Mouse (Mus musculus): ENCODE measurements around the gene Hkdc1.
"Not testable (repeated sequence)": the region's sequence is repeated elsewhere in the genome, so short reads cannot be mapped to it uniquely, and the experiment has no call there.

Gene Hkdc1
- long read RNA-seq, experiment 1 = 0 reads
- long read RNA-seq, experiment 2 = 0 reads

DNA sequence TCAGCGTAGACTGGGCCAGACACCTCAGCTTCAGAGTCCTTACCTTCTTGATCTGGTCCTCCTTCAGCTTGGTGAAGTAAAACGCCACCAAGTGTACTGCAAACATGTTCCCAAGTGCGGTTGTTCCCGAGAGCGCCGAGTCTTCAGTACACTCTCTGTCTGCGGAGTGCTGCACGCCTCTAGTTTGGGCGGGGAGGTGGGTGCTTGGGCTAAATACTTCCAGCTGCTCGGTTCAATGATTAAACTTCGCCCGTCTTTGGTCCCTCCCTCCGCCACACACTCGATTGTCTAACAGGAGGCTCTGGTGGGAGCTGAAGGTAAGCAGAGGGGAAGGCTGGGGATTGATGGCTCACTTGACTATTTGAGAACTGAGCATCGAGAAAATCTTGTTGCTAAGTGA lies at the start of gene Hkdc1:
Gene Hkdc1, minus strand, starts transcription at position 237 of the 400 bp plus-strand sequence.
- intact Hi-C loops (cut with DNase I) = no loop called here

DNA sequence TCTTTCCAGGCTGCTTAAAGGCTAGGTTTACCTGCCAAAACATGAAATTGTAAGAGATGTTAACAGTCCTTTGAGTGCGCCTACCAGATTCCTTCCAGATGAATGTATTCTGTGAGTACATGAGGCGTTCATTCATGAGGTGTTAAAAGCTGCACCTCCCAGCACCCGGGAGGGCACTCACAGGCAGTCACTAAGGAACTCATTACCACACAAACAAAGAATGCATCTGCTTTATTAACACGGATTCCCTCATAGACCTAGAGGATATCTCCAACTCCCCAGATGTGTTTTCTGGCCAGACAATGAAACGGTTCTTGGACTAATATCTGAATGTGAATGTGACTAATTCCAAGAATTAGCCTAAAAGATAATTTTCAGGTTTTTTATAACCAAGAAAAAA lies 48.8 kb upstream of the Hkdc1 start:
- intact Hi-C loops (cut with DNase I) = no loop called here

DNA sequence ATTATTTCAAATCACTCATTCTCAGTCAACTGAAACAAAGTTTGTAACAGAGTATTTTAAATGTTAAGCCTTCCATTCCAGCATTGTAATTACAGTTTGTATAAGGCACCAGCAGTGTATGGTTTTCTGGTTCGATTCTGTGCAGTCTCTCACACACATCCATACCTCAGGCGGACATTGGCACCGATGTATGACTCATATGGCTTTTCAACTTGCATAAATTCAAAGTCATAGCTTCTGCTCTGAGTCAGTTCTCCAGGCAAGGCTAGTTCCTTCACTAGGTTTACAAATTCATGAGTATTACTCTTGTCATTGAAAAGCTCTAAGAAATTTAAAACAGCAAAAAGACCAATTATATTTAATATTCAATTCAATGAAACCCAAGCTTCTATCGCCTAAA lies 47.4 kb upstream of the Hkdc1 start:
- intact Hi-C loops (cut with DNase I) = no loop called here

DNA sequence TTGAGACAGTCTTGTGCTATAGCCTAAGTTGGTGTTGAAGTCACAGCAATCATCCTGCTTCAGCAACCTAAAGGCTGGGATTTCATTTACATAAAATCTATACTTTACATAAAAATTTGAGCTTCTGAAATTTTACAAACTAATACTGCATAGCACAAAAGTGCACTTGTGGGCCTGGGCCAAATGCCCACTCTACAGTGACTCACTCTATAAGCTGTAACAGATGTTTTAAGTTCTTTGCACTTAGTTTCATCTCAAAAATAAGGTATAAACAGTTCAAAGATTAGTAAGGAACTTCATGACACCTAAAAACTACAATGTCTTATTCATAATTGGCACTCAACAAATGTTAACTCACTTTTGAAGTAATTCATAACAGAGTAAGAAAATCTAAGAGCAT lies 39.0 kb upstream of the Hkdc1 start:
- intact Hi-C loops (cut with DNase I) = no loop called here

DNA sequence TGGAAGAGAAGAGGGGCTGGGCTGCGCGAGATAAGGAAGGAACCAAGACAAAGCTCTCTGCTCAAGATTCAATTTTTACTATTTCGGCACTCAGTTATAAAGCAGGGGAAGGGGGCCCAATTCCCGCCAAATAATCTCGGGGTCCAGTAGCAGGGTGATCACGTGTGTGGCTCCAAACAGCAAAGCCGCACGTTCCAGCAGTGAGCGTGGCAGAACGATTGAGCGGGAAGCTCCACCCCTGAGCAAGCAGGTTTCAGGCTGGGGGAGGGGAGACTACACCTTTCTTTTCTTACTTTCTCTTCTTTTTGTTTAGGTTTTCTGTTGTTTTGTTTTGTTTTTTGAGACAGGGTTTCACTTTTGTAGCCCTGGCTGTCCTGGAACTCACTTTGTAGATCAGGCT lies 29.7 kb upstream of the Hkdc1 start:
- intact Hi-C loops (cut with DNase I) = not testable (repeated sequence)

DNA sequence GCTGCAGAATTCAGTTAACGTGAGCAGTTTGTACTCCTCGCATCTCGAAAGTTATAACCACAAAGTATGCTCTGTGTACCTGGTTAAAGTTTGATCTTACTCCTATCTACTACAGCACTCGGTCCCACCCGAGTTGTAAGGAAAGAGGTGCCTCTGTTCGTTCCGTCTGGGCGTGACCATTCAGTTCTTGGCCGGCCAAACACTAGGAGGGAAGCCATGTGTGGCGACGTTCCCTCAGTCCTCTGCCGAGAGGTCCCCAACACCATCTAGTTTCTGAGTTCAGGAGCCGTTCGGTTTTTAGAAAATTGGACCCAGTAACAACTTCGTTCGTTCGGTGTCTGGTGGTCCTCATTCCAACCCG lies 28.0 kb upstream of the Hkdc1 start:
- intact Hi-C loops (cut with DNase I) = no loop called here

DNA sequence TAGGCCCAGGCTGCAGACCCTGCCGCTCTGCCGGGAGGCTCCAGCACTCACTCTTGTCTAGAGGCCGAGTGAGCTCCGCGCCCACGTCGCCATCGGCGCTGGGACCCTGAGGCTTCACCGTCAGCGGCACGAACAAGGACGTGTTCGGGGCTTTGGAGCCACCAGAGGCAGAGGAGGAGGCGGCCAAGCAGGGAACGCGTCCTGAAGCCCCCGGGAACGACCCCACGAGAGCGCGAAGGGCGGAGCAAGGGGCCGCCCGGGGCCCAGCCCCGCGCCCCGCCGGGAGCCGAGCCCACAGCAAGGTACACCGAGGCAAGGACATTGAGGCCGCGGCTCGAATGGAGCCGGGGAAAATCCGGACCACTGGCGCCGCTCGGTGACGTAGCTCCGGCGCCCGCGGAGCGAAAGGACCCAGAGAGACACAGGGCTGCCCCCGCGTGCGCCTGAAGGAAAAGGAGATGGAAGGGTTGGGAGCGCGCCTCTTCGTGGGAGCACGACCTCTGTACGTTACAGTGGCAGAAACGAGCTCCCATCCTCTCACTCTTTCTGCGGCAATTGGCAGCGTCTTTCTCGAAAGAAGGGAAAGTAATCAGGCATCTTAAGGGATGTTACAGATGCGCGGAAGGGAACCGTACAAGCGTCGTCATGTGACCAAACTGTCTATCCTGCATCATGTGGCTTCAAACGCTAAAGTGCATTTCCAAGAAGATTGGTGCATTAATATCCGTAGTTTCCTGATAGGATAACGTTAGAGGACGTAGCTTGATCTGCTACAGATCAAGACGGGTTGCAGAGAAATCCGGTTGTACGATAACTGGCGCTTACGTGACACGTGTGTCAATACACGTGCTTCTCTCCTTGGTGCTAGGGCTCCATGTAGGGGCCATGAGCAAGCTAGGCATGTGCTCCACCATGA lies 27.3 kb upstream of the Hkdc1 start, which contains the start of the genes 4930507D05Rik and Supv3l1:
Gene 4930507D05Rik, plus strand, starts transcription at position 126 of the 916 bp plus-strand sequence.
Gene Supv3l1, minus strand, starts transcription at position 375 of the 916 bp plus-strand sequence.
- intact Hi-C loops (cut with DNase I) = loop anchor here (1.0 to 10.0 kb wide), 2 partner anchors 38 to 295 kb away; no protein-coding TSS in a partner anchor

DNA sequence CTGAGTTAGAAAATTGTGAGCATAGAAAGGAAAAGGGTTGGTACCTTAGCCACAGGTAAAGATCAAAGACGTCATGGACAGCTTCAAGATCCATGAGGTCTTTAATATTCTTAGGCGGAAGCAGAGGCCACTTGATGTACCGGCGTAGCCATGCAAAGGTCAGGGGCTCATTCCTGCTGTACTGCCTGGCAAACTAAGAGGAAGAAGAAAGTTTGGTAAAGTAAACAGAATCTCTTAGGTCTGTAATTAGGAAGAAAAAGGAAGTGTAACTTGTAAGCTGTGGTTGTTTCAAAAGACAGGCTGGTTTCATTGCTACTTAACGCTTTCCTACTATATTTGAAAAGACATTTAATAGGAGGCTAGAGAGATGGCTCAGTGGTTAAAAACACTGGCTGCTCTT lies 8.1 kb upstream of the Hkdc1 start:
- intact Hi-C loops (cut with DNase I) = no loop called here

DNA sequence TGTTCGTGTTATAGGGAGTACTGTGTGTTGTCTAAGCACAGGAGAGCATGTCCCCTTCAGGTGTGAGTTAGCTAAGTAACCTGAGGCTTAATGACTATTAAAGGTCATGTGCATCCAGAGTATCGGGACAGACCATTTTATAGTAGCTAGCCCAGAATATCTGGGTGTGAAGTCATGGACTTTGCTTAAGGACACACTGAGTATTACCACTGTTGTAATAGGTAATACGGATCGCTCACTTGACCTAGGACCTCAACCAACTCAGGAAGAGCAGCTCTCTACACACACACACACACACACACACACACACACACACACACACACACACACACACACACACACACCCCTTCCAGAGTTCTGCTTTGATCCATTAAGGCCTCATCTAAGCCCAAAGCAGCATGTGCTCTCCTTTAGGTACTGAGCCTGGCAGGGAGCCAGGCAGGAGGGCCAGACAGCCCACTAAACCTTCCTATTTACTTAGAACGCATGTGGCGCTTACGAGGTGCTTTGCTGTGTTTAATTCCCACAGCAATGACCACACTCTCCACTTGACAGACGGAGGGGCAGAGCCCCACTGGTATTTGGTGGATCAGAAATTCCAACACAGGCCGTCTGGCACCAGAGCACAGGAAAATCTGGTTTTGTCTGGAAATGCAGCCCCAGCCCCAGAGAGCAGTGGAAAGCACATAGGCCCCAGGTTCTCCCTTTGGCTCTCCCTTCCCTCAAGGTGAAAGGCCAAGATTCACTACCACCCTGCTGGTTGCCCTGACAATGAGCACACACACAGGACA lies 3.0 kb upstream of the Hkdc1 start:
- intact Hi-C loops (cut with DNase I) = no loop called here

DNA sequence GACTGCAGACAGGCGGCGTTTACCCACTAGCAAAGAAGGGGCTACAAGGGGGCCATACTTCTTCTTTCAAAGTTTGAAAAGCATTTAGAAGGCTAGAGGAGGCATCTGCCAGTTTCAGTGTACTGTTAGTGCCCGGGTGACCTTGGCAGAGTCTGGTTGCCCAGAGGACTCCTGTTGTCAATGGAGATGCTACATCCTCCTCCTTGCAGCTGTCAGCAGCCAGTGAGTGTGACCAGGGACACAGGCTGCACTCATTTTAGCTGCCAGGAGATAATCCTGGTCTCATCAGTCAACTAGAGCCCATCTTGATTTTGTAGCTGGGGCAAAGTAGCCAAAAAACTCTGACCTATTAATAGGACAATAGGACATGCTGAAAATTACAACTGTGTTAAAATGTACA lies 1.2 kb downstream of the Hkdc1 start:
- intact Hi-C loops (cut with DNase I) = no loop called here

DNA sequence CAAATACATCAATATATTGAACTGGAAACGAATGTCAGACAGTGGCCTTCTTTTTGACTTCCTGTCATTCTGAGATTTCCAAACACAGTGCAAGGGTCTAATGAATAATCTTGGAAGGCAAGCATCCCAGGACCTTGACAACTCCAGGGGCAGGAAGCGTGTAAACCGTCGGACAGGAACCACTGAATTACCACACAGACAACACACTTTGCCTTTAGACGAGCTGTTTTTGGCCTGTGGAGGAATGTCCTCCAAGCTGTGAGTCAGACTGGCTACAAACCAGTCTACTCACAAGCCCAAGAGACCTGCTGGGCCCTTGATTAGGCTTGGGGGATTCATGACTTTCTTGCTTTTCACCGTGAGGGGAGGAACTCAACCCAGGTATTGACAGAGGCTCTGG lies 1.9 kb downstream of the Hkdc1 start:
- intact Hi-C loops (cut with DNase I) = no loop called here

DNA sequence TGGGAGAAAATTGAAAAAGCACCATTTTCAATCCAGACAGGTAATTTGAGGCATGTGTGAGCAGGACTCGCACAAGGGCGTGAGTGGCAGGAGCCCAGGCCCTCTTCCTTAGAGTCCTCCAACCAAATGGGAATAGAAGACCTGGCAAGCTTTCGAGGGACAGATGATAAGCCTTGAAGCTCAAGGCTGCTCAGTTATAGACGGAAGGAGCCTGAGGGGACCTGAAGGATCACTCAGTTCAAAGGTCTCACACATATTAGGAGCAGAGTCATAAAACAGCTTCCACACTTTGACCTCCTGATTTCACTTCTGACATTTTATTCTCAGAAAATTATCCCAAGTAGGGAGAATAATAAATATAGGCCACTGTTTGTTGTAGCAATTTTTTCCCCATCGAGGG lies 2.9 kb downstream of the Hkdc1 start:
- intact Hi-C loops (cut with DNase I) = no loop called here

DNA sequence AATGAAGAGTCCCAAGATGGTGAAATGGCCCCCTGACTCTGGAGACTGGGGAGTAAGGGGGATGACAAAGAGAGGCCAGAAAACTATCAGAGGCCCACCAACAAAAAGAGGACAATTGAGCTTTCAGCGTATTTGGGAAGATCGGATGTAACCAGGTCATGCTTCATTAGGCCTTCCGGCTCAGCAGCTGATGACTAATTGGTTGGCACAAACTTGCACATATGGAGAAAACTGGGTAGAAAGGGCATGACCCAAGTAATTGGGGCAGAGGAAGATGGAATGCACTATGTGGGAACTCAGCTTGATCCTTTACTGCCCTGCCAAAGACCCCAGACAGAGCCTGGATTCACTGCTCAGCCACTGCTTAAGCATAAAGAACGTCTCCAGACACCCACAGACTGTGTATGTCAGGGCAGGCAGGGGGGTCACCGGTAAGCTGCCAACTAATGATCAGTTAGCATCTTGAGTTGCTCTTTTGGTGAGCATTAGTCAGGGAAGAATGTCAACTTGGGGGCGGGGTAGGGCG lies 3.4 kb downstream of the Hkdc1 start:
- intact Hi-C loops (cut with DNase I) = no loop called here

DNA sequence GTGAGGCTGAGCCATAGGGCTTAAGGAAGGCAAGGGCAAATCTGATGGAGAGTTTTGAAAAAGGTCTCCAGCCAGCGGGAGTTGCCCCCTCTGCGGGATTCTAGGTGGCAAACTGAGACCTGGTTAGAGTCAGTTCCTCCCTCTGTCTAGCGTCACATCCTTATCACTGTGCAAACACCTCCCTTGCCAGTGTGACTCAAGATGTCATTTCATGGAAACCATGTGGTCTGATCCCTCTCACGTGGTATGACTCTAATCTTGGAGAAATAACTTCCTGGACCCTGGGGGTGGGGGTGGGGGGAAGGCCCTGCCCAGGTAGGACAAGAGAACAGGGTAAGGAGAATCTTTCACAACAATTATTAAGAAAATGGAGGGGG lies 8.7 kb downstream of the Hkdc1 start:
- intact Hi-C loops (cut with DNase I) = loop anchor here (5.0 kb wide), 1 partner anchor 236 kb away; no protein-coding TSS in a partner anchor

DNA sequence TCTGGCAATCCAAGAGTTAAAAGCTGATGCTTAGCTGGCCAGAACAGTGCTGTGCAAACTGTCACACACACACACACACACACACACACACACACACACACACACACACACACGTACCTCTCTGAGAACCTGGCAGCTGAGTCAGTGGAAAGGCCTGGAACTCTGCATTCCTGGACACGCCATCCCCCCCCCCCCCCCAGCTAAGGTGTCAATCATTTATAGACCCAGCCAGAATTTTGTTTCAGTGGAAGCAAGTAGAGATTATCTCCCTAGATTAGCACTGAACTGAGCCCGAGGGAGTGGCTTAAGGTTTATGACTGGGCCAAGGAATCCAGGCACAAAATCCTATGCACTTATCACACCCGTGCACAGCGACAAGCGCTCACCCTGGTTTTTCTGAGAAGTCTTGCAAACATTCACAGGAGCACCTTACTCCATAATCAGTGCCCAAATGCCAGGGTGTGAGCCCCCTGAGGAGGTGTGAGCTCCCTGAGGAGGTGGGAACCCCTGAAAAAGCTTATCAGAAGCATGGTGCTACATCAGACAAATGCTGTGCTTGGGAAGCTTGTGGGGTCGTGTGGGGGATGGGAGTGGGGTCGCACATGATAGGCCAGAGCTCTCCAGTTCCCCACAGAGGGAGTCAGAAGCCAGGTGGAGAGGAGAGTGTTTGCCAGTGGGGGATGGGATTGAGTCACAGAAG lies 9.2 kb downstream of the Hkdc1 start:
- intact Hi-C loops (cut with DNase I) = loop anchor here (5.0 kb wide), 1 partner anchor 236 kb away; no protein-coding TSS in a partner anchor

DNA sequence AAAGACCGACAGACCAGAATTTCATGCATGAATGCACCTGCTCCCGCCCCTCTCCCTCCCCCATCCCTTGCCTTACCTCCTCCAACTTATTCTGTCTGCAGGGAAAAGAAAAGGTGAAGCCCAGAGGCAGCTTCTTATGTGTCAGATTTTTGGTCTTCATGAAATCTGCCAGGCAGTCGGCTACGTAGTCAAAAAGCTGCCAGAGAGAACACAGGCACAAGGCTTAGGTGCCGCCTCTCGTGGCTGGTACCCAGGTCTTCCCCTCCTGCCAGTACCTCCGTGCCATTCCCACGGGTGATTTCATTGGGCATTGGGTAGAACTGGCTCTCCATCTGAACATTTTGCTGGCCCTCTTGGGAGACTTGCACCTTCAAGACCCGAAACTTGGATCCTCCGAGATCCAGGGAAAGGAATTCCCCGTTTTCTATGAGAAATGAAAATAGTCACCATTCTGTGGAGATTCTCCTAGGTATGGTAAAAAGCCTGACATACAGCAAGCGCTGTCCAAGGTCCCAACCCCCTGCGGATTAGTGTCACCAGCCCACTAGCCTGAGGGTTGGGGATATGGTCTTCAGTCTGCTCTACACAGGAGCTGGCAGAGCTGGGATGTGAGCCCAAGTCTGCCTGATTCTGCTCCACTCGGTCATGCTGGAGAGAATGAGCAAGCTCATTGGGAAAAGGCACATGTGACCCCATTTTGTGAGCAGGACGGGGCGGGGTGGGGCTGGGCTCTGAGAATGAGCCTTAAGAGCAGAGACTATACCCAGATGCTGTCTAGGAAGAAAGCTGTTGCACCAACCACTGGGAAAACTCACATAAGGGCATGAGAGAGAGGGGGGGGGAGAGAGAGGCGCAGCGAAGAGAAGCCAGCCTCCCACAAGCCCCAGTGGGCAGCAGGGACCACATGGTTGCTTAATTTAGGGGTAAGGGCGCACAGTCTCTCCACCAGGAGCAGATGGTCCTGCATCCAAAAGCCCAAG lies 10.6 kb downstream of the Hkdc1 start:
- intact Hi-C loops (cut with DNase I) = loop anchor here (2.0 to 5.0 kb wide), 2 partner anchors 137 to 234 kb away; no protein-coding TSS in a partner anchor

DNA sequence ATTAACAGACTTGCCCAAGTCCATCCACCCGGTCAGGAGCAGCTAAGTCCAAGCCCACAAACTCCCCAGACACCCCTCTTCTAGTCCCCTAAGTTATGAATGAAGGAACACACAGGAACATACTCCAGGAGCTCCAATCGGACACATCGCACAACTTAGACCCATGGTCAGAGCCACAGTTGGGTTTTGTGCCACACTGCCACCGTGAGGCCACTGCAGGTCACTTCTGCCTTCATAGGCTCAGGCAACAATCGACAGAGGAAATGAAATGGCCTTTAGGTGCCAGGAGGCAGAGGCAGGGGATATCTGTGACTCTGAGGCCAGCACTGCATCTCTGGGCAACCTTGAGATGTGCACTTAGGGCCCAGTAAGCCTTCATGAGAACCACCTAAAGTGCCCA lies 11.3 kb downstream of the Hkdc1 start:
- intact Hi-C loops (cut with DNase I) = loop anchor here (2.0 to 5.0 kb wide), 2 partner anchors 136 to 234 kb away; no protein-coding TSS in a partner anchor

DNA sequence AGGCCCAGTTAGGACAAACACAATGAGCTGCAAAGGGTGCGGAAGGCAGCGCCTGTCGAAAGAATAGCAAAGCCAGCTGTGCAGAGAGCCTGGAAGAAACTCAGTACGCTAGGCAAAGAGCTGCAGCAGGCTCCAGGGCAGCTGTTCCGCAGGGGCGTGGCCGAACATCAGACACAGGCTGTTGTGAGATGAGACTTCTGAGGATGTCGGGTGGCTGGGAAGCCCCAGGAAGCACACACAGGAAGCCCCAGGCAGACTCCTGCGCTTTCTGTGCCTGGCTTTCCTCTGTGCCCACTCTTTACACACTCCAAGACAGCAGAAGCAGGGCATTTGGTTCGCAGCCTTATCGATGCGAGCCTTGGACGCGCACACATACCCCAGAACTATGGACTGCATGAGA lies 17.4 kb downstream of the Hkdc1 start:
- intact Hi-C loops (cut with DNase I) = no loop called here

DNA sequence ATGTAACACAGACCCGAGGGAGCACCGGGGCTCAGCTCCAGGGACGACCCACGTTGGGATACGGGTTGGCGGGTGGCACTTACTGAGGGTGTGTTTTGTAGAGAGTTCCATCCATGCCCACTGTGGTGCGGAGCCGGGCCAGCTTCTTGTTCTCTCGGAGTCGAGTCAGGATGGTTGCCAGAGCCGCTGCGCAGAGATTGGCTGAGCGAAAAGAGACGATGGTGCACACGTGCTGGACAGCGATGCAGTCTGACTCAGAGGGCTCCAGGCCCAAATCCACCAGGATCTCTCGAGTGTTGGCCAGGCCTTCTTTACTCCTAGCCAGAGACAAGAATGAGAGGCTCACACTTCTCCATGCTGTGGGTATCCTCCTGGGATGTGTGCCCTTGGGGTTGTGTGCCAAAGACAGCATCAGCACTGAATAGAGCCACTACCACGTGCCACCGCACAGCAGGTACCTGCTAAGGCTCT lies 20.6 kb downstream of the Hkdc1 start:
- intact Hi-C loops (cut with DNase I) = no loop called here

DNA sequence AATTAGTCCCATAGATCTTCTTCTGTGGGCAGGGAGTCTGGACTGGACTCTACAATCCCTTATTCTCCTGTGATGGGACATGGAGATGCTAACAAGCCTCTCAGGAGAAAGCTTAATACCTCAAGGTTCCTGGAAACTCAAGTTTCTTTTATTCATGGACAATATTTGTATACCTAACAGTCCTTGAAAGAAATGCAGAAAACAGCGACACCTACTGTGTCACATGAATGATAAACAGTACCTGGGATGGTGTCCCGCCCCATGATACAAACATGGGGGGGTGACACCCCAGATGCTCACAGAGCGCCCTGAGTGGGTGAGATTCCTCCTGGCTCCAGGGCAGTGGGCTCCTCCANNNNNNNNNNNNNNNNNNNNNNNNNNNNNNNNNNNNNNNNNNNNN lies 39.3 kb downstream of the Hkdc1 start:
- intact Hi-C loops (cut with DNase I) = no loop called here

Data from adrenal gland (tissue).